ENCODE assay signal across 23 mouse cellular contexts in the genomic region with DNA sequence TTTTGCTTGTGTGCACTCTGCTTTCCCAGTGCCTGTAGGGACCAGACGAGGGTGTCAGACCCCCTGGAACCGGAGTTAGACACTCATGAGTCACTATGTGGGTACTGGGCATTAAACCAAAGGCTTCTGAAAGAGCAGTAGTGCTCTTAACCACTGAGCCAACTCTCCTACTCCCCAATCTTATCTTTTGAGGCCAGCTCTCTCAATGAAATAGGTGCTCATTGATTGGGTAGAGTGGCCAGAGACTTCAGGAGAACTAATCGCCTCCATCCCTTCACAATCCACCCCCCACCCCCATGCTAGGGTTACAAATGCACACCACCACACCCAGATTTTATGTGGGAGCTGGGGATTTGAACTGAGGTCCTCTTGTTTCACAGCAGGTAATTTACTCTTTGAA. TPM values are rescaled to one million over a fixed set of nuclear protein-coding genes. Genes with fewer than 3 reads are reported as not detected.
DNase-seq lines count a peak whose midpoint lies in the region; ATAC-seq and TF ChIP-seq lines count a peak whose summit lies in the region.
"Had no signal": no experiment of that assay in that cellular context is flagged by ENCODE, and none has a peak within 500 bp of the region (broad histone marks: within the 10 kb centered on the region; RNA-seq: fewer than 3 reads in every experiment).

No protein-coding gene starts in this region.

- TF ChIP-seq POLR2A in MEL (IDR thresholded peaks at IDR 0.05; ENCODE audit: control insufficient read depth in 1 of 2, insufficient read depth in 1 of 2, low read depth in 1 of 2, low read length in 2 of 2, poor library complexity in 1 of 2) = no peak

- TF ChIP-seq CTCF in MEL (IDR thresholded peaks at IDR 0.05 in 2 of 3, conservative IDR thresholded peaks at IDR 0.05 in 1 of 3; ENCODE audit: control insufficient read depth in 1 of 3, insufficient read depth in 1 of 3, low read depth in 2 of 3, low read length in 3 of 3, poor library complexity in 1 of 3, severe bottlenecking in 1 of 3) = no peak
- TF ChIP-seq CTCF in liver, embryonic 14.5 days (IDR thresholded peaks at IDR 0.05; ENCODE audit: low read depth) = no peak

- no peak for DNase-seq in liver, embryonic 11.5 days (ENCODE audit: low spot score)
- DNase-seq in liver (no peak), MEL (ENCODE audit: low read depth, low spot score) (peak; percentile 62)
- no peak for DNase-seq in liver, embryonic 14.5 days (ENCODE audit: low read depth in 3 of 3, low spot score in 3 of 3)
- no peak for DNase-seq in layer of hippocampus, postnatal 25 days (ENCODE audit: extremely low spot score in 1 of 2, low spot score in 1 of 2)
- DNase-seq in left cerebral cortex, adult 11 months (ENCODE audit: low spot score) = no peak
- DNase-seq: adrenal gland, adult 2 months; adrenal gland, postnatal 10 days; adrenal gland, postnatal 25 days; B cell, adult 2 months; cerebellum, adult 11 months; cerebellum, adult 18-20 months; cerebellum, adult 9-10 months; cerebellum, postnatal 10 days; cerebellum, postnatal 25 days had no signal

- no peak overlapping the region for H3K27ac ChIP-seq in liver, embryonic 11.5 days (ENCODE audit: low read depth, low read length)
- H3K27ac ChIP-seq in MEL (ENCODE audit: control insufficient read depth, low read depth, low read length) = no peak overlapping the region
- H3K27ac ChIP-seq in liver, embryonic 14.5 days = no peak overlapping the region
- H3K27ac ChIP-seq: embryonic facial prominence, embryonic 10.5 days; embryonic facial prominence, embryonic 12.5 days; forebrain, embryonic 13.5 days; forebrain, embryonic 15.5 days had no signal

- 56% methylated on average over 3 of the region's 3 CpGs for WGBS in liver, embryonic 11.5 days
- WGBS in liver, embryonic 14.5 days (ENCODE audit: insufficient replicate concordance) = 21% methylated on average over 3 of the region's 3 CpGs

- TF ChIP-seq EP300 in MEL (IDR thresholded peaks at IDR 0.05; ENCODE audit: low read depth in 1 of 2, low read length in 2 of 2) = peak; percentile 71 to 78
- TF ChIP-seq EP300 in liver, embryonic 14.5 days (IDR thresholded peaks at IDR 0.05; ENCODE audit: low read depth) = no peak

- H3K4me3 ChIP-seq in liver, embryonic 11.5 days (ENCODE audit: low read depth, low read length) = no peak overlapping the region
- H3K4me3 ChIP-seq in MEL (ENCODE audit: control insufficient read depth in 1 of 2, insufficient read depth in 1 of 2, low read depth in 2 of 2, low read length in 2 of 2) = no peak overlapping the region
- H3K4me3 ChIP-seq in liver, embryonic 14.5 days (ENCODE audit: insufficient read depth in 1 of 2, low read depth in 2 of 2, low read length in 2 of 2) = no peak overlapping the region
- H3K4me3 ChIP-seq: embryonic facial prominence, embryonic 10.5 days; embryonic facial prominence, embryonic 12.5 days; forebrain, embryonic 13.5 days; forebrain, embryonic 15.5 days had no signal

- H3K9ac ChIP-seq in liver, embryonic 11.5 days (ENCODE audit: low read depth, low read length) = no peak overlapping the region
- no peak overlapping the region for H3K9ac ChIP-seq in MEL (ENCODE audit: control insufficient read depth, low read depth, low read length, poor library complexity, severe bottlenecking)
- H3K9ac ChIP-seq in liver, embryonic 14.5 days (replicated peaks) = no peak overlapping the region
- H3K9ac ChIP-seq: embryonic facial prominence, embryonic 12.5 days; forebrain, embryonic 13.5 days; forebrain, embryonic 15.5 days had no signal

- H3K27me3 ChIP-seq in liver, embryonic 11.5 days (replicated peaks; ENCODE audit: control insufficient read depth, insufficient read depth, low read length) = peaks cover 17% of the 10 kb centered on the region
- no peaks in the 10 kb centered on the region for H3K27me3 ChIP-seq in MEL (ENCODE audit: control insufficient read depth in 1 of 2, insufficient read depth in 2 of 2, low read length in 2 of 2)
- H3K27me3 ChIP-seq in liver, embryonic 14.5 days (ENCODE audit: control insufficient read depth, insufficient read depth, low read length) = peaks cover 19% of the 10 kb centered on the region
- H3K27me3 ChIP-seq: forebrain, embryonic 13.5 days; forebrain, embryonic 15.5 days had no signal

- no peaks in the 10 kb centered on the region for H3K79me2 ChIP-seq in MEL (ENCODE audit: control insufficient read depth, insufficient read depth, low read length, poor library complexity)

- no peak for TF ChIP-seq RAD21 in MEL (IDR thresholded peaks at IDR 0.05; ENCODE audit: low read depth, low read length)

- H3K4me2 ChIP-seq in liver, embryonic 11.5 days = no peak overlapping the region
- H3K4me2 ChIP-seq in liver, embryonic 14.5 days (ENCODE audit: low read depth) = no peak overlapping the region
- H3K4me2 ChIP-seq: embryonic facial prominence, embryonic 12.5 days; forebrain, embryonic 13.5 days; forebrain, embryonic 15.5 days had no signal

- peaks cover 6% of the 10 kb centered on the region; the same call in 1 of the 2 replicates for H3K4me1 ChIP-seq in liver, embryonic 11.5 days (replicated peaks; ENCODE audit: control insufficient read depth, insufficient read depth, low read length)
- peaks cover 2 to 22% of the 10 kb centered on the region in 2 experiments for H3K4me1 ChIP-seq in MEL (ENCODE audit: control insufficient read depth in 1 of 2, insufficient read depth in 2 of 2, low read length in 2 of 2)
- H3K4me1 ChIP-seq in liver, embryonic 14.5 days (replicated peaks; ENCODE audit: control insufficient read depth in 2 of 2, insufficient read depth in 2 of 2, low read length in 1 of 2) = peaks cover 0 to 3% of the 10 kb centered on the region in 2 experiments; a peak in 2 of 4 replicates
- H3K4me1 ChIP-seq: forebrain, embryonic 13.5 days had no signal

- ATAC-seq in liver, embryonic 11.5 days (replicated peaks; ENCODE audit: low FRiP score) = peak; percentile 62
- peak; percentile 48; the same call in 1 of the 2 replicates for ATAC-seq in liver, embryonic 14.5 days (ENCODE audit: insufficient read depth)
- peak; percentile 75 for ATAC-seq in megakaryocyte-erythroid progenitor cell, adult 5-6 weeks (replicated peaks; ENCODE audit: low FRiP score, low TSS enrichment, poor library complexity, severe bottlenecking)
- ATAC-seq: CD4-positive, CD25-positive, alpha-beta regulatory T cell, adult 4 months; forebrain, embryonic 13.5 days; forebrain, embryonic 15.5 days had no signal

- no peaks in the 10 kb centered on the region for H3K36me3 ChIP-seq in liver, embryonic 11.5 days (ENCODE audit: control insufficient read depth, insufficient read depth, low read length)
- H3K36me3 ChIP-seq in MEL (ENCODE audit: control insufficient read depth in 1 of 2, insufficient read depth in 2 of 2, low read length in 2 of 2) = peaks cover 0 to 28% of the 10 kb centered on the region in 2 experiments; a peak in 2 of 4 replicates
- H3K36me3 ChIP-seq in liver, embryonic 14.5 days (replicated peaks; ENCODE audit: control insufficient read depth, insufficient read depth, low read depth) = no peaks in the 10 kb centered on the region
- H3K36me3 ChIP-seq: embryonic facial prominence, embryonic 10.5 days; embryonic facial prominence, embryonic 12.5 days; forebrain, embryonic 15.5 days; G1E had no signal

- no peaks in the 10 kb centered on the region for H3K9me3 ChIP-seq in liver, embryonic 11.5 days (ENCODE audit: control insufficient read depth, low read length)
- no peaks in the 10 kb centered on the region for H3K9me3 ChIP-seq in MEL (replicated peaks; ENCODE audit: insufficient read depth, low read length)
- H3K9me3 ChIP-seq in liver, embryonic 14.5 days (ENCODE audit: control insufficient read depth, low read length) = no peaks in the 10 kb centered on the region
- H3K9me3 ChIP-seq: embryonic facial prominence, embryonic 10.5 days; embryonic facial prominence, embryonic 12.5 days; forebrain, embryonic 13.5 days; forebrain, embryonic 15.5 days; G1E had no signal

RNA-seq across cellular contexts. Expression of a gene that starts 4.3 kb away (rescaled TPM):
- 0.04 and 0.08 TPM in 2 replicates for polyA plus RNA-seq in liver, embryonic 11.5 days (2014; fragmentation: Nextera tagmentation; extraction: Ambion mirVana)
- not detected in 2 replicates for total RNA-seq in MEL (2012; rRNA removed)
- under 1 TPM in 1 of 2 experiments, not detected in 1; 0.06 TPM for polyA plus RNA-seq in MEL (2012; ENCODE audit: insufficient read depth in 1 of 2, insufficient read length in 2 of 2, low read depth in 1 of 2, low replicate concordance in 2 of 2, missing spikeins in 1 of 2)
- polyA plus RNA-seq in liver, embryonic 14.5 days (2012; rRNA removed) = 0.08 TPM in 2 replicates
- 0.06 TPM in 1 of 2 replicates, not detected in the other for polyA plus RNA-seq in liver, embryonic 14.5 days (2014; fragmentation: Nextera tagmentation; extraction: Ambion mirVana)
- total RNA-seq in megakaryocyte-erythroid progenitor cell, adult 5-6 weeks (2014; fragmentation: Nextera tagmentation) = not detected in 2 replicates
- total RNA-seq in megakaryocyte-erythroid progenitor cell, adult 5-6 weeks (2017) = not detected in 2 replicates
- 10 to 100 TPM; 74.8 to 76.8 TPM for total RNA-seq in layer of hippocampus, postnatal 25 days (2021)
- total RNA-seq: adrenal gland, postnatal 25 days had no signal
- polyA plus RNA-seq: CD4-positive, CD25-positive, alpha-beta regulatory T cell, adult 4 months had no signal

RNA-seq across cellular contexts. Expression of a gene that starts 20.7 kb away (rescaled TPM):
- 113 TPM in 2 replicates for polyA plus RNA-seq in liver, embryonic 11.5 days (2014; fragmentation: Nextera tagmentation; extraction: Ambion mirVana)
- total RNA-seq in MEL (2012; rRNA removed) = 7.0 and 7.5 TPM in 2 replicates
- polyA plus RNA-seq in MEL (2012; ENCODE audit: insufficient read depth in 1 of 2, insufficient read length in 2 of 2, low read depth in 1 of 2, low replicate concordance in 2 of 2, missing spikeins in 1 of 2) = 10 to 100 TPM in 1 of 2 experiments, not detected in 1; 48.4 TPM
- polyA plus RNA-seq in liver, embryonic 14.5 days (2012; rRNA removed) = 26.7 and 27.7 TPM in 2 replicates
- polyA plus RNA-seq in liver, embryonic 14.5 days (2014; fragmentation: Nextera tagmentation; extraction: Ambion mirVana) = 30.2 and 36.5 TPM in 2 replicates
- 43.6 and 51.9 TPM in 2 replicates for total RNA-seq in megakaryocyte-erythroid progenitor cell, adult 5-6 weeks (2014; fragmentation: Nextera tagmentation)
- 8.7 and 15.9 TPM in 2 replicates for total RNA-seq in megakaryocyte-erythroid progenitor cell, adult 5-6 weeks (2017)
- 10 to 100 TPM; 47.9 to 51.7 TPM for total RNA-seq in layer of hippocampus, postnatal 25 days (2021)

RNA-seq across cellular contexts. Expression of a gene that starts 42.3 kb away (rescaled TPM):
- 0.23 and 0.29 TPM in 2 replicates for polyA plus RNA-seq in liver, embryonic 11.5 days (2014; fragmentation: Nextera tagmentation; extraction: Ambion mirVana)
- total RNA-seq in MEL (2012; rRNA removed) = 0.04 and 0.10 TPM in 2 replicates
- under 1 TPM in 1 of 2 experiments, not detected in 1; 0.22 TPM for polyA plus RNA-seq in MEL (2012; ENCODE audit: insufficient read depth in 1 of 2, insufficient read length in 2 of 2, low read depth in 1 of 2, low replicate concordance in 2 of 2, missing spikeins in 1 of 2)
- 0.17 and 0.30 TPM in 2 replicates for polyA plus RNA-seq in liver, embryonic 14.5 days (2012; rRNA removed)
- 0.05 TPM in 1 of 2 replicates, not detected in the other for polyA plus RNA-seq in liver, embryonic 14.5 days (2014; fragmentation: Nextera tagmentation; extraction: Ambion mirVana)
- total RNA-seq in megakaryocyte-erythroid progenitor cell, adult 5-6 weeks (2014; fragmentation: Nextera tagmentation) = not detected in 2 replicates
- not detected in 2 replicates for total RNA-seq in megakaryocyte-erythroid progenitor cell, adult 5-6 weeks (2017)
- 1 to 10 TPM; 2.7 to 2.8 TPM for total RNA-seq in layer of hippocampus, postnatal 25 days (2021)
- polyA plus RNA-seq: CD4-positive, CD25-positive, alpha-beta regulatory T cell, adult 4 months; G1E had no signal

RNA-seq across cellular contexts. Expression of a gene that starts 44.3 kb away (rescaled TPM):
- 1.1 and 1.4 TPM in 2 replicates for polyA plus RNA-seq in liver, embryonic 11.5 days (2014; fragmentation: Nextera tagmentation; extraction: Ambion mirVana)
- total RNA-seq in MEL (2012; rRNA removed) = not detected in 2 replicates
- under 1 TPM in 1 of 2 experiments, not detected in 1; 0.04 TPM for polyA plus RNA-seq in MEL (2012; ENCODE audit: insufficient read depth in 1 of 2, insufficient read length in 2 of 2, low read depth in 1 of 2, low replicate concordance in 2 of 2, missing spikeins in 1 of 2)
- 3.5 and 4.0 TPM in 2 replicates for polyA plus RNA-seq in liver, embryonic 14.5 days (2012; rRNA removed)
- 1.4 and 1.7 TPM in 2 replicates for polyA plus RNA-seq in liver, embryonic 14.5 days (2014; fragmentation: Nextera tagmentation; extraction: Ambion mirVana)
- not detected in 2 replicates for total RNA-seq in megakaryocyte-erythroid progenitor cell, adult 5-6 weeks (2014; fragmentation: Nextera tagmentation)
- not detected in 2 replicates for total RNA-seq in megakaryocyte-erythroid progenitor cell, adult 5-6 weeks (2017)
- under 1 TPM; 0.22 to 0.47 TPM for total RNA-seq in layer of hippocampus, postnatal 25 days (2021)
- total RNA-seq: CH12.LX, G1E had no signal
- polyA plus RNA-seq: G1E had no signal

Comparison
In these comparisons a context has a peak if more than half of its experiments do, and no peak if none do; other contexts are left out.
1. RNA of a gene that starts 4.3 kb away (total RNA-seq): 74.8 to 76.8 TPM in layer of hippocampus, postnatal 25 days; not detected in MEL and not detected in megakaryocyte-erythroid progenitor cell, adult 5-6 weeks; every median in the first group is over 10 times any median in the second.
2. Peak in every context shown above with its lines, with median percentiles within 50 percentile points of each other: ATAC-seq.